Mouse (Mus musculus) layer of hippocampus, postnatal 14 days (tissue): Measurements from ENCODE around the gene Pbld1. TPM values are rescaled to one million over a fixed set of nuclear protein-coding genes. Genes with fewer than 3 reads are reported as not detected.

ENCODE experiments used
- DNase-seq, 2 experiments: peaks; one replicate each; pipeline ENCODE4 v3.0.0; 2021 to 2022; ENCODE audit warnings: low spot score in 2 of 2, mixed read lengths in 1 of 2
- total RNA-seq, 2 experiments: library from RNA; stranded (reverse); gene quantifications; 2 replicates each; pipeline ENCODE4 v1.2.3; 2021

Pbld1 gene
- total RNA-seq, 2 experiments from 2014 or later = 0.21 to 0.48 TPM

- DNase-seq = no peak
Observed at GRCm38 (mm10) chr10:63092616-63093550, 32.9 kb downstream of the Pbld1 start.

GRCm38 (mm10) chr10:63096757-63097156 lies 36.8 kb downstream of the Pbld1 start:
- DNase-seq = no peak

GRCm38 (mm10) chr10:63098191-63098590 lies 38.2 kb downstream of the Pbld1 start:
- DNase-seq = no peak

- DNase-seq = no peak
Observed at GRCm38 (mm10) chr10:63099521-63099920, 39.6 kb downstream of the Pbld1 start, which contains the start of gene Atoh7. Gene Atoh7, plus strand, starts transcription at chr10:63099651.

GRCm38 (mm10) chr10:63099941-63100562 lies 40.1 kb downstream of the Pbld1 start:
- DNase-seq = peak; percentile 62 to 74

- no peak for DNase-seq
Observed at GRCm38 (mm10) chr10:63100657-63101056, 40.7 kb downstream of the Pbld1 start.

GRCm38 (mm10) chr10:63113027-63113604 lies 53.2 kb downstream of the Pbld1 start:
- DNase-seq = peak in 1 of 2 experiments; percentile 51

GRCm38 (mm10) chr10:63113716-63114360 lies 53.9 kb downstream of the Pbld1 start:
- DNase-seq = no peak

- no peak for DNase-seq
Observed at GRCm38 (mm10) chr10:63115881-63116280, 55.9 kb downstream of the Pbld1 start.

- no peak for DNase-seq
Observed at GRCm38 (mm10) chr10:63116376-63116775, 56.4 kb downstream of the Pbld1 start.

- no peak for DNase-seq
Observed at GRCm38 (mm10) chr10:63117583-63117982, 57.6 kb downstream of the Pbld1 start.

GRCm38 (mm10) chr10:63119916-63120315 lies 60.0 kb downstream of the Pbld1 start:
- DNase-seq = no peak

GRCm38 (mm10) chr10:63121961-63122360 lies 62.0 kb downstream of the Pbld1 start:
- DNase-seq = no peak

GRCm38 (mm10) chr10:63122516-63122915 lies 62.6 kb downstream of the Pbld1 start:
- DNase-seq = peak in 1 of 2 experiments; percentile 62

- no peak for DNase-seq
Observed at GRCm38 (mm10) chr10:63123141-63123540, 63.2 kb downstream of the Pbld1 start.

- DNase-seq = no peak
Observed at GRCm38 (mm10) chr10:63124016-63124415, 64.1 kb downstream of the Pbld1 start.

- DNase-seq = no peak
Observed at GRCm38 (mm10) chr10:63125343-63125742, 65.4 kb downstream of the Pbld1 start.

GRCm38 (mm10) chr10:63126116-63126515 lies 66.2 kb downstream of the Pbld1 start:
- no peak for DNase-seq

- no peak for DNase-seq
Observed at GRCm38 (mm10) chr10:63127156-63127555, 67.2 kb downstream of the Pbld1 start.
